Mouse (Mus musculus) lung, postnatal 0 days (tissue): Measurements from ENCODE around the gene Cda. TPM values are rescaled to one million over a fixed set of nuclear protein-coding genes. Genes with fewer than 3 reads are reported as not detected.
A peak's percentile ranks its signal among the peaks of the same experiment; 100 is the strongest.

Experiments used
- ATAC-seq: fragments of 200-750 bp; cut with Nextera tagmentation; 2 replicates; pipeline ENCODE4 v1.8.0; 2017; ENCODE audit warnings: moderate library complexity
- DNase-seq: peaks from one replicate; pipeline ENCODE4 v3.0.0-alpha.2; 2016; ENCODE audit warnings: low spot score
- H3K27ac ChIP-seq: fragments of 300-500 bp; sonication (generic); 2 replicates; pipeline ENCODE4 v1.5.1; 2014; ENCODE audit warnings: antibody characterized with exemption, mild to moderate bottlenecking, low read length, mixed read lengths
- H3K27me3 ChIP-seq: fragments of 300-500 bp; sonication (generic); replicated peaks from 2 replicates; pipeline ENCODE4 v1.6.1; 2014; ENCODE audit warnings: low read length, mixed read lengths; ENCODE audit not compliant: insufficient read depth
- H3K36me3 ChIP-seq: fragments of 300-500 bp; sonication (generic); 2 replicates; pipeline ENCODE4 v1.6.1; 2014; ENCODE audit warnings: low read length, mixed read lengths; ENCODE audit not compliant: insufficient read depth
- H3K4me1 ChIP-seq: fragments of 300-500 bp; sonication (generic); 2 replicates; pipeline ENCODE4 v1.6.1; 2014; ENCODE audit warnings: antibody characterized with exemption, low read depth, low read length, mixed read lengths; ENCODE audit not compliant: insufficient read depth
- H3K4me2 ChIP-seq: fragments of 300-500 bp; sonication (generic); replicated peaks from 2 replicates; pipeline ENCODE4 v1.6.1; 2014; ENCODE audit warnings: low read depth, mild to moderate bottlenecking, low read length, moderate library complexity, mixed read lengths
- H3K4me3 ChIP-seq: fragments of 300-500 bp; sonication (generic); 2 replicates; pipeline ENCODE4 v1.5.1; 2014; ENCODE audit warnings: low read depth, low read length
- H3K9ac ChIP-seq: fragments of 300-500 bp; sonication (generic); replicated peaks from 2 replicates; pipeline ENCODE4 v1.6.1; 2014; ENCODE audit warnings: low read depth, mild to moderate bottlenecking
- H3K9me3 ChIP-seq: fragments of 300-500 bp; sonication (generic); 2 replicates; pipeline ENCODE4 v1.6.1; 2016; ENCODE audit warnings: low read length, mixed read lengths
- CTCF ChIP-seq: IDR thresholded peaks from 2 replicates; pipeline ENCODE4 v1.5.1; 2016; ENCODE audit warnings: antibody characterized with exemption, mild to moderate bottlenecking
- EP300 ChIP-seq: IDR thresholded peaks from 2 replicates; pipeline ENCODE4 v1.6.1; 2016; ENCODE audit warnings: antibody characterized with exemption, mild to moderate bottlenecking, control low read depth
- WGBS: fragments of 180-500 bp; shearing (Covaris S2); extraction: QIAGEN DNeasy Blood & Tissue Kit; methylation state at CpG from one replicate; pipeline ENCODE4 v1.1.7; 2014; 5-methylcytosine and 5-hydroxymethylcytosine counted together
- polyA plus RNA-seq: library from polyadenylated mRNA; unstranded; fragments of >200 nt; fragmentation: Nextera tagmentation; extraction: Ambion mirVana; gene quantifications from 2 replicates; pipeline ENCODE4 v1.2.1, GENCODE M21; 2015

Cda gene
- polyA plus RNA-seq, 1 experiment from 2014 or later: 16.0 TPM

- H3K4me1 ChIP-seq: 0 out of 2 replicates have a peak, but pooled peaks cover 4% of the 10 kb centered on the region
- 55% methylated on average over 7 of the region's 7 CpGs for WGBS
- H3K4me2 ChIP-seq: no peak overlapping the region
- no peak overlapping the region for H3K9ac ChIP-seq
- no peaks in the 10 kb centered on the region for H3K36me3 ChIP-seq
- H3K27me3 ChIP-seq: peaks cover 46% of the 10 kb centered on the region
- DNase-seq (no peak), ATAC-seq (no peak)
- TF ChIP-seq EP300 (no peak), CTCF (no peak)
- H3K27ac ChIP-seq: no peak overlapping the region
- H3K9me3 ChIP-seq: no peaks in the 10 kb centered on the region
- no peak overlapping the region for H3K4me3 ChIP-seq
Observed at GRCm38 (mm10) chr4:138393703-138394102, 25.9 kb upstream of the Cda start.

GRCm38 (mm10) chr4:138383789-138384188 is 16.0 kb upstream of the Cda start:
- no peak for DNase-seq
- no peak overlapping the region for H3K4me2 ChIP-seq
- H3K36me3 ChIP-seq: no peaks in the 10 kb centered on the region
- ATAC-seq: no peak
- no peak overlapping the region for H3K9ac ChIP-seq
- H3K4me1 ChIP-seq: no peaks in the 10 kb centered on the region
- WGBS: 34% methylated on average over 4 of the region's 4 CpGs
- TF ChIP-seq EP300 (no peak), CTCF (no peak)
- H3K27ac ChIP-seq: no peak overlapping the region
- no peaks in the 10 kb centered on the region for H3K9me3 ChIP-seq
- H3K4me3 ChIP-seq: no peak overlapping the region
- H3K27me3 ChIP-seq: no peaks in the 10 kb centered on the region

- Histone ChIP-seq H3K9me3 (no peaks in the 10 kb centered on the region), H3K4me2 (no peak overlapping the region), H3K4me1 (no peaks in the 10 kb centered on the region), H3K27me3 (no peaks in the 10 kb centered on the region), H3K36me3 (no peaks in the 10 kb centered on the region), H3K9ac (no peak overlapping the region), H3K27ac (no peak overlapping the region), H3K4me3 (no peak overlapping the region)
- ATAC-seq: no peak
- TF ChIP-seq CTCF (peak; percentile 49), EP300 (no peak)
- DNase-seq: no peak
- 69% methylated on average over 6 of the region's 6 CpGs for WGBS
Observed at GRCm38 (mm10) chr4:138382462-138382861, 14.7 kb upstream of the Cda start.

GRCm38 (mm10) chr4:138380132-138380689 is 12.4 kb upstream of the Cda start:
- Histone ChIP-seq H3K9ac (no peak overlapping the region), H3K4me1 (no peaks in the 10 kb centered on the region), H3K27ac (no peak overlapping the region), H3K4me3 (no peak overlapping the region), H3K27me3 (no peaks in the 10 kb centered on the region), H3K36me3 (no peaks in the 10 kb centered on the region), H3K9me3 (no peaks in the 10 kb centered on the region), H3K4me2 (no peak overlapping the region)
- 41% methylated on average over 10 of the region's 10 CpGs for WGBS
- ATAC-seq (no peak), DNase-seq (no peak)
- no peak for TF ChIP-seq CTCF
- no peak for TF ChIP-seq EP300

DNA sequence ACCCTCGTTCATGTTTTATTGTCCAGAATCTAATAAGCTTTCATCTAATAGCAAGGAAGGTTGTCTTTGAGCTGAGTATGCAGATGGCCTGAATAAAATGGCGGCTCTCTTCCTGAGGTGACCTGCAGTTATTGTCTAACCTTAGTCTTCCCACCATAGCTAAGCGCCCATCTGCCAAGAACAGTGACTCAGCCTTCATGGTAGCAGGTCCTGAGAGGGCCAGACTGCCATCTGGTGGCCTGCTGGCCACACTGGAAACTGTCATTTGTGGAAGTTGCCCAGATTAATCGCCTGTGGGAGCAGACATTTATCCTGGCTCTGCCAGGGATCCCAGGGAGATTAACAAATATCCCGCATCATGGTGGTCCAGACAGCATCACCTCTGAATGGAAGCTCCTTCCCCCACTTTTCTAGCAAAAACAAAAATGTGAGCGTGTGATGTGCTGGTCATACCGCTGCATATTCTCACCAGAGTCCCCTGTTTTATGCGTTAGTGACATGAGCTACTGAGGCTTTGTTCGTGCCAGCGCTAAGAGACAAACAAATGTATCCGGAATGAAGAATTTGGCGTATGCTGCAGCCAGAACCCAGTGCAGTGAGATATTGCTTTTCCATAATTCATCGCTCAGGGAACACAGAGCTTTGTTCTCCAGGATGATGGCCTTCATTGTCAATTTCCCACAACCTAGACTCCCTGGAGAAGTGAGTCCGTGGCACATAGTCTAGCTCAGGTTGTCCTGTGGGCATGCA is 11.5 kb upstream of the Cda start:
- ATAC-seq (peak; percentile 81), DNase-seq (peak; percentile 84)
- H3K4me2 ChIP-seq: no peak overlapping the region
- H3K27me3 ChIP-seq: no peaks in the 10 kb centered on the region
- H3K36me3 ChIP-seq: no peaks in the 10 kb centered on the region
- no peak for TF ChIP-seq EP300
- TF ChIP-seq CTCF: peak; percentile 92
- H3K9ac ChIP-seq: no peak overlapping the region
- H3K27ac ChIP-seq: no peak overlapping the region
- H3K9me3 ChIP-seq: no peaks in the 10 kb centered on the region
- 40% methylated on average over 14 of the region's 14 CpGs for WGBS
- H3K4me3 ChIP-seq: no peak overlapping the region
- H3K4me1 ChIP-seq: no peaks in the 10 kb centered on the region

DNA sequence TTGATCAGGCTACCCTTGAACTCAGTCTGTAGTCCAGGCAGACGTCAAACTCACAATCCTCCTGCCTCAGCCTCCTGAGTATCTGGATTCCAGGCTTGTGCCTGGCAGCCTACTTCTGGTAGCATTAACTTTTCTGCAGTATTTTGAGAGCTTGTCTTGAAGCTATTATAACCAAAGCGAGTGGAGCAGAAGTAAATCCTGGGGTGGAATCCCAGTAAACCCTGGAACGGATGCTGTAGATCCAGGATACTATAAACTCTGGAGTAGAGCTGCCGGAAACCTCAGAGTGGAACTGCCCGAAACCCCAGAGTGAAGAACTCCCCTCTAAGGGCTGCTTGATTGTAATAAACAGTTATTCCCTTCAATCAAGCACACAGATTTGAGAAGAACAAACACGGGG is 9.7 kb upstream of the Cda start:
- Histone ChIP-seq H3K4me3 (no peak overlapping the region), H3K4me2 (no peak overlapping the region), H3K27me3 (no peaks in the 10 kb centered on the region), H3K4me1 (no peaks in the 10 kb centered on the region), H3K9me3 (no peaks in the 10 kb centered on the region), H3K36me3 (no peaks in the 10 kb centered on the region), H3K27ac (no peak overlapping the region), H3K9ac (no peak overlapping the region)
- DNase-seq: peak; percentile 34
- TF ChIP-seq CTCF: no peak
- no peak for TF ChIP-seq EP300
- WGBS: 33% methylated on average over 6 of the region's 6 CpGs
- ATAC-seq: no peak
